Mouse (Mus musculus) heart, adult 2 months (tissue): ENCODE data around the gene Rps27l.

Source experiments
- CTCF ChIP-seq: fragments of 200-600 bp; IDR thresholded peaks from 2 replicates; pipeline ENCODE4 v1.8.1; 2022; ENCODE audit warnings: antibody characterized with exemption, mild to moderate bottlenecking, moderate library complexity
- EP300 ChIP-seq: fragments of 200-500 bp; IDR thresholded peaks from 2 replicates; pipeline ENCODE4 v1.6.1; 2011; ENCODE audit warnings: low read depth, low read length, control low read depth; ENCODE audit not compliant: insufficient read depth
- POLR2A ChIP-seq: fragments of 200-500 bp; IDR thresholded peaks from 2 replicates; pipeline ENCODE4 v1.6.1; 2011; ENCODE audit warnings: mild to moderate bottlenecking, low read depth, low read length, control low read depth; ENCODE audit not compliant: insufficient read depth

GRCm38 (mm10) chr9:66974721-66975225, 28.9 kb downstream of the Rps27l start:
- TF ChIP-seq CTCF (peak; percentile 32), POLR2A (no peak; the same call in 1 of the 2 replicates), EP300 (no peak)
